Mouse (Mus musculus): ENCODE results near the gene Spock1. TPM values are rescaled to one million over a fixed set of nuclear protein-coding genes. Genes with fewer than 3 reads are reported as not detected.

Gene Spock1
- polyA plus RNA-seq, 1 experiment: not detected

- Histone ChIP-seq H3K27ac (ENCODE audit: insufficient read depth, low read length) (no peak overlapping the region), H3K4me1 (ENCODE audit: control insufficient read depth, insufficient read depth, insufficient read length) (no peaks in the 10 kb centered on the region), H3K4me3 (ENCODE audit: extremely low read depth, insufficient read depth, insufficient read length) (no peak overlapping the region), H3K36me3 (ENCODE audit: control insufficient read depth, insufficient read depth, low read length) (no peaks in the 10 kb centered on the region), H3K27me3 (ENCODE audit: control insufficient read depth, insufficient read depth, low read length) (no peaks in the 10 kb centered on the region)
- WGBS: 87% methylated on average over 10 of the region's 10 CpGs
- TF ChIP-seq CTCF (IDR thresholded peaks at IDR 0.05; ENCODE audit: extremely low read depth, insufficient read depth, insufficient read length, insufficient replicate concordance) (no peak), POLR2A (IDR thresholded peaks at IDR 0.05; ENCODE audit: low read depth, low read length) (no peak)
- DNase-seq (ENCODE audit: low read depth in 1 of 2, low spot score in 2 of 2): no peak
These were observed 111.0 kb downstream of the Spock1 start for GRCm38 (mm10) chr13:57796951-57797692.

DNA sequence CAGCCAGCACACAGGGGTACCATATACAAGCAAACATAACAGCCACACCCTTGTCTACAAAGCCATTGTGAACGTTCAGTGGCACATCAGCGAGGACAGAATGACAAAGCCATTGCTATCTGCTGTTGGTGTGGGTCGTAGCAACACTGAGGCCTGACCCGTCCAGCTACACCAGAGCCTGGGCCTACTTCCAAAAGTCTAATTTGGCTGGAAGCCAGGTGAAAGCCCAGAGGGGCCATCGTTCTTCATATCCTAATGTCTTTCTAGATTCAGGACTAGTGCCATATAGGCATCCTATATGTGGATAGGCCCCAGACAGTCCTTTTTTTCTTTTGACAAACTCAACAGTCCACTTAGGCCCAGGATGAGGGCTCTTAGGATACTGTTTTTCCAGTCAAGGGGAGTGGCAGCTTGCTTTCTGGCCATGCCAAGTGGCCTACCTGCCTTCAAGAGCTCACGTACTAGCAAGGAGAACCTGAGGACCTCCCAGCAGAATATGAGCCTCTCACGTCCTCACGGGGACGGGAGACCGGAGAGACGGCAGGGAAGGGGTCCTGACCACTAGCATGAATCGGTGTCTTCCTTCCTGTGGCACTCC is 114.4 kb downstream of the Spock1 start:
- Histone ChIP-seq H3K27ac (ENCODE audit: insufficient read depth, low read length) (no peak overlapping the region), H3K4me3 (ENCODE audit: extremely low read depth, insufficient read depth, insufficient read length) (no peak overlapping the region), H3K36me3 (ENCODE audit: control insufficient read depth, insufficient read depth, low read length) (no peaks in the 10 kb centered on the region), H3K27me3 (ENCODE audit: control insufficient read depth, insufficient read depth, low read length) (no peaks in the 10 kb centered on the region), H3K4me1 (ENCODE audit: control insufficient read depth, insufficient read depth, insufficient read length) (no peaks in the 10 kb centered on the region)
- TF ChIP-seq POLR2A (IDR thresholded peaks at IDR 0.05; ENCODE audit: low read depth, low read length): no peak
- no peak for TF ChIP-seq CTCF (IDR thresholded peaks at IDR 0.05; ENCODE audit: extremely low read depth, insufficient read depth, insufficient read length, insufficient replicate concordance)
- WGBS: 78% methylated on average over 12 of the region's 12 CpGs
- no peak for DNase-seq (ENCODE audit: low read depth in 1 of 2, low spot score in 2 of 2)

- no peaks in the 10 kb centered on the region for H3K27me3 ChIP-seq (ENCODE audit: control insufficient read depth, insufficient read depth, low read length)
- TF ChIP-seq POLR2A (IDR thresholded peaks at IDR 0.05; ENCODE audit: low read depth, low read length) (no peak), CTCF (IDR thresholded peaks at IDR 0.05; ENCODE audit: extremely low read depth, insufficient read depth, insufficient read length, insufficient replicate concordance) (no peak)
- no peak overlapping the region for H3K27ac ChIP-seq (ENCODE audit: insufficient read depth, low read length)
- DNase-seq (ENCODE audit: low read depth in 1 of 2, low spot score in 2 of 2): no peak
- no peaks in the 10 kb centered on the region for H3K4me1 ChIP-seq (ENCODE audit: control insufficient read depth, insufficient read depth, insufficient read length)
- WGBS: 63% methylated on average over 5 of the region's 5 CpGs
- H3K4me3 ChIP-seq (ENCODE audit: extremely low read depth, insufficient read depth, insufficient read length): no peak overlapping the region
- H3K36me3 ChIP-seq (ENCODE audit: control insufficient read depth, insufficient read depth, low read length): no peaks in the 10 kb centered on the region
These were observed 118.3 kb downstream of the Spock1 start for GRCm38 (mm10) chr13:57789796-57790195.

DNA sequence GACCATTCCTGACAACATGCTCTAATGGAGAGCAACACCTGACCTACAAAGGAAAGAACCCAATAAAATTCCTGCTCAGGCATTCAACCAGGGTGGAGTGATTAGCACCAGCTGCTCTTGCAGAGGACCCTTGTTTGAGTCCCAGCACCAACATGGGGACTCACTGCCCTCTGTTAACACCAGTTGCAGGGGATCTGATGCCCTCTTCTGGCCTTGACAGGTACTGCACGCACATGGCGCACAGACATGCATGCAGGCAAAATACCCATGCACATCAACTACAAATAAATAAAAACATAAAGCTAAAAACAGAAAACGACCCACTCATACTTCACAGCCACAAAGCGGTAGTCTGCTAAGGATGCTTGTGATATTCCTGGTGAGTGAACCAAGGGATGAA is 119.8 kb downstream of the Spock1 start:
- no peak overlapping the region for H3K4me3 ChIP-seq (ENCODE audit: extremely low read depth, insufficient read depth, insufficient read length)
- H3K36me3 ChIP-seq (ENCODE audit: control insufficient read depth, insufficient read depth, low read length): no peaks in the 10 kb centered on the region
- TF ChIP-seq POLR2A (IDR thresholded peaks at IDR 0.05; ENCODE audit: low read depth, low read length) (no peak), CTCF (IDR thresholded peaks at IDR 0.05; ENCODE audit: extremely low read depth, insufficient read depth, insufficient read length, insufficient replicate concordance) (no peak)
- no peak for DNase-seq (ENCODE audit: low read depth in 1 of 2, low spot score in 2 of 2)
- no peak overlapping the region for H3K27ac ChIP-seq (ENCODE audit: insufficient read depth, low read length)
- H3K4me1 ChIP-seq (ENCODE audit: control insufficient read depth, insufficient read depth, insufficient read length): no peaks in the 10 kb centered on the region
- 91% methylated on average over 4 of the region's 4 CpGs for WGBS
- H3K27me3 ChIP-seq (ENCODE audit: control insufficient read depth, insufficient read depth, low read length): no peaks in the 10 kb centered on the region

DNA sequence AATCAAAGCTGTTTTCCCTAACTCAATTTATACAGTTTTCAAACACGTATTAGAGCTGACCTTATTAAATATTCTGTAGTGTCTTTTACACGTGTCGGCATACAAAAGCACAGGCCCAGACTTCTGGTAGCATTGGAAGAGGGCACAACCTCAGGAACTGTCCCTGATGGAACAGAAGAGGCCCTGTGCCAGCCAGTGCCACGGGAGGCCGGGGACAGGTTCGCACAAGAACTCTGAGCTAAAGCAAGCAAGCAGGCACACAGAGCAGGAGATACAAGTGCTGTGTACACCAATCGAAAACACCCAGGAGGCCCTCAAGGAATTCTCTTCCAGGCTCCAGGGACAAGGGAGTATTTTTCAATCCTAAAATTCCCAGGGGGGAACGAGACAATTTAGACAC is 121.9 kb downstream of the Spock1 start:
- H3K4me3 ChIP-seq (ENCODE audit: extremely low read depth, insufficient read depth, insufficient read length): no peak overlapping the region
- H3K36me3 ChIP-seq (ENCODE audit: control insufficient read depth, insufficient read depth, low read length): no peaks in the 10 kb centered on the region
- H3K4me1 ChIP-seq (ENCODE audit: control insufficient read depth, insufficient read depth, insufficient read length): no peaks in the 10 kb centered on the region
- WGBS: 88% methylated on average over 8 of the region's 8 CpGs
- H3K27ac ChIP-seq (ENCODE audit: insufficient read depth, low read length): no peak overlapping the region
- H3K27me3 ChIP-seq (ENCODE audit: control insufficient read depth, insufficient read depth, low read length): no peaks in the 10 kb centered on the region
- TF ChIP-seq CTCF (IDR thresholded peaks at IDR 0.05; ENCODE audit: extremely low read depth, insufficient read depth, insufficient read length, insufficient replicate concordance) (no peak), POLR2A (IDR thresholded peaks at IDR 0.05; ENCODE audit: low read depth, low read length) (no peak)
- no peak for DNase-seq (ENCODE audit: low read depth in 1 of 2, low spot score in 2 of 2)

- H3K4me1 ChIP-seq (ENCODE audit: control insufficient read depth, insufficient read depth, insufficient read length): no peaks in the 10 kb centered on the region
- WGBS: 84% methylated on average over 12 of the region's 12 CpGs
- no peak for DNase-seq (ENCODE audit: low read depth in 1 of 2, low spot score in 2 of 2)
These were observed 125.2 kb downstream of the Spock1 start for GRCm38 (mm10) chr13:57782975-57783374.

GRCm38 (mm10) chr13:57782107-57782561 is 126.0 kb downstream of the Spock1 start:
- no peaks in the 10 kb centered on the region for H3K27me3 ChIP-seq (ENCODE audit: control insufficient read depth, insufficient read depth, low read length)
- TF ChIP-seq CTCF (IDR thresholded peaks at IDR 0.05; ENCODE audit: extremely low read depth, insufficient read depth, insufficient read length, insufficient replicate concordance) (no peak), POLR2A (IDR thresholded peaks at IDR 0.05; ENCODE audit: low read depth, low read length) (no peak)
- no peak overlapping the region for H3K4me3 ChIP-seq (ENCODE audit: extremely low read depth, insufficient read depth, insufficient read length)
- DNase-seq (ENCODE audit: low read depth in 1 of 2, low spot score in 2 of 2): no peak
- no peaks in the 10 kb centered on the region for H3K36me3 ChIP-seq (ENCODE audit: control insufficient read depth, insufficient read depth, low read length)
- WGBS: 87% methylated on average over 6 of the region's 6 CpGs
- no peak overlapping the region for H3K27ac ChIP-seq (ENCODE audit: insufficient read depth, low read length)
- no peaks in the 10 kb centered on the region for H3K4me1 ChIP-seq (ENCODE audit: control insufficient read depth, insufficient read depth, insufficient read length)

More at GRCm38 (mm10) chr13:57782975-57783374, 125.2 kb downstream of the Spock1 start:
- no peaks in the 10 kb centered on the region for H3K36me3 ChIP-seq (ENCODE audit: control insufficient read depth, insufficient read depth, low read length)
- no peak overlapping the region for H3K27ac ChIP-seq (ENCODE audit: insufficient read depth, low read length)
- no peaks in the 10 kb centered on the region for H3K27me3 ChIP-seq (ENCODE audit: control insufficient read depth, insufficient read depth, low read length)
- H3K4me3 ChIP-seq (ENCODE audit: extremely low read depth, insufficient read depth, insufficient read length): no peak overlapping the region
- no peak for TF ChIP-seq CTCF (IDR thresholded peaks at IDR 0.05; ENCODE audit: extremely low read depth, insufficient read depth, insufficient read length, insufficient replicate concordance)
- TF ChIP-seq POLR2A (IDR thresholded peaks at IDR 0.05; ENCODE audit: low read depth, low read length): no peak

All from spleen, adult 2 months (tissue).